Mouse (Mus musculus): ENCODE results near the gene Pnma1. TPM values are rescaled to one million over a fixed set of nuclear protein-coding genes. Genes with fewer than 3 reads are reported as not detected.

Gene Pnma1
- total RNA-seq, 2 experiments from 2014 or later = 5.9 to 6.6 TPM

GRCm38 (mm10) chr12:84155523-84155871 lies 7.2 kb upstream of the Pnma1 start:
- no peak for DNase-seq (ENCODE audit: low spot score in 2 of 2)

GRCm38 (mm10) chr12:84154786-84155522 lies 6.7 kb upstream of the Pnma1 start:
- DNase-seq (ENCODE audit: low spot score in 2 of 2) = no peak

- no peak for DNase-seq (ENCODE audit: low spot score in 2 of 2)
These were observed 5.1 kb upstream of the Pnma1 start for GRCm38 (mm10) chr12:84153414-84153813.

GRCm38 (mm10) chr12:84152352-84153190 lies 4.3 kb upstream of the Pnma1 start:
- DNase-seq (ENCODE audit: low spot score in 2 of 2) = no peak

GRCm38 (mm10) chr12:84151911-84152310 lies 3.6 kb upstream of the Pnma1 start:
- no peak for DNase-seq (ENCODE audit: low spot score in 2 of 2)

GRCm38 (mm10) chr12:84150976-84151375 lies 2.7 kb upstream of the Pnma1 start:
- no peak for DNase-seq (ENCODE audit: low spot score in 2 of 2)

- DNase-seq (ENCODE audit: low spot score in 2 of 2) = no peak
These were observed 1.7 kb upstream of the Pnma1 start for GRCm38 (mm10) chr12:84149971-84150370.

GRCm38 (mm10) chr12:84148622-84149012 lies 328 bp upstream of the Pnma1 start:
- DNase-seq (ENCODE audit: low spot score in 2 of 2) = no peak

- no peak for DNase-seq (ENCODE audit: low spot score in 2 of 2)
These were observed 5.8 kb downstream of the Pnma1 start for GRCm38 (mm10) chr12:84142281-84143050.

GRCm38 (mm10) chr12:84141271-84141670 lies 7.0 kb downstream of the Pnma1 start:
- no peak for DNase-seq (ENCODE audit: low spot score in 2 of 2)

- DNase-seq (ENCODE audit: low spot score in 2 of 2) = no peak
These were observed 8.2 kb downstream of the Pnma1 start for GRCm38 (mm10) chr12:84140135-84140534.

GRCm38 (mm10) chr12:84137131-84137530 lies 11.2 kb downstream of the Pnma1 start:
- no peak for DNase-seq (ENCODE audit: low spot score in 2 of 2)

GRCm38 (mm10) chr12:84132265-84132664 lies 16.0 kb downstream of the Pnma1 start:
- DNase-seq (ENCODE audit: low spot score in 2 of 2) = no peak

GRCm38 (mm10) chr12:84129931-84130330 lies 18.4 kb downstream of the Pnma1 start:
- no peak for DNase-seq (ENCODE audit: low spot score in 2 of 2)

- DNase-seq (ENCODE audit: low spot score in 2 of 2) = no peak
These were observed 19.7 kb downstream of the Pnma1 start for GRCm38 (mm10) chr12:84128576-84128975.

GRCm38 (mm10) chr12:84126899-84127298 lies 21.4 kb downstream of the Pnma1 start:
- no peak for DNase-seq (ENCODE audit: low spot score in 2 of 2)

GRCm38 (mm10) chr12:84125892-84126291 lies 22.4 kb downstream of the Pnma1 start:
- no peak for DNase-seq (ENCODE audit: low spot score in 2 of 2)

- DNase-seq (ENCODE audit: low spot score in 2 of 2) = no peak
These were observed 28.7 kb downstream of the Pnma1 start for GRCm38 (mm10) chr12:84119584-84119983.

- DNase-seq (ENCODE audit: low spot score in 2 of 2) = peak; percentile 86 to 89
These were observed 33.9 kb downstream of the Pnma1 start, which contains the start of gene Dnal1 for GRCm38 (mm10) chr12:84114153-84114994. Gene Dnal1, plus strand, starts transcription at chr12:84114366.

- DNase-seq (ENCODE audit: low spot score in 2 of 2) = no peak
These were observed 34.6 kb downstream of the Pnma1 start for GRCm38 (mm10) chr12:84113676-84114075.

GRCm38 (mm10) chr12:84110814-84111213 lies 37.5 kb downstream of the Pnma1 start:
- DNase-seq (ENCODE audit: low spot score in 2 of 2) = no peak
